Mouse (Mus musculus) E14TG2a.4 (cell line): ENCODE measurements at regions not wholly inside any gene's neighbourhood (a gene's known extent, or its start where the extent isn't known, plus 50 kb on each side); places are given as distances from the start of the nearest gene placed in this dataset.

Experiments
- CTCF ChIP-seq: conservative IDR thresholded peaks from 2 replicates; pipeline ENCODE4 v1.5.1; 2014; ENCODE audit warnings: low read length
- NANOG ChIP-seq: IDR thresholded peaks from 2 replicates; pipeline ENCODE4 v1.6.1; 2014; ENCODE audit warnings: borderline replicate concordance, low read length, mixed read lengths
- POU5F1 ChIP-seq: IDR thresholded peaks from 2 replicates; pipeline ENCODE4 v1.6.1; 2014; ENCODE audit warnings: low read length, borderline replicate concordance

GRCm38 (mm10) chr14:68301710-68302109 lies 992.4 kb downstream of the Synb start:
- TF ChIP-seq CTCF: no peak
- TF ChIP-seq NANOG: no peak
- TF ChIP-seq POU5F1: no peak
